Mouse (Mus musculus) frontal cortex, adult 2 months (tissue): ENCODE results near the gene Zfp958. TPM values are rescaled to one million over a fixed set of nuclear protein-coding genes. Genes with fewer than 3 reads are reported as not detected.
A peak's percentile ranks its signal among the peaks of the same experiment; 100 is the strongest.
"Not testable (repeated sequence)": the region's sequence is repeated elsewhere in the genome, so short reads cannot be mapped to it uniquely, and the experiment has no call there.

Experiments
- DNase-seq, 2 experiments: peaks; one replicate each; pipeline ENCODE4 v3.0.0; 2022; ENCODE audit warnings: low spot score in 1 of 2; ENCODE audit errors: extremely low spot score in 1 of 2
- polyA plus RNA-seq: library from polyadenylated mRNA; depleted of rRNA; stranded (reverse); fragments of >200 nt; gene quantifications from 2 replicates; pipeline ENCODE4 v1.2.3, GENCODE M21; 2012; rRNA removed

Zfp958 gene
- 5.6 and 7.6 TPM in 2 replicates for polyA plus RNA-seq

DNA sequence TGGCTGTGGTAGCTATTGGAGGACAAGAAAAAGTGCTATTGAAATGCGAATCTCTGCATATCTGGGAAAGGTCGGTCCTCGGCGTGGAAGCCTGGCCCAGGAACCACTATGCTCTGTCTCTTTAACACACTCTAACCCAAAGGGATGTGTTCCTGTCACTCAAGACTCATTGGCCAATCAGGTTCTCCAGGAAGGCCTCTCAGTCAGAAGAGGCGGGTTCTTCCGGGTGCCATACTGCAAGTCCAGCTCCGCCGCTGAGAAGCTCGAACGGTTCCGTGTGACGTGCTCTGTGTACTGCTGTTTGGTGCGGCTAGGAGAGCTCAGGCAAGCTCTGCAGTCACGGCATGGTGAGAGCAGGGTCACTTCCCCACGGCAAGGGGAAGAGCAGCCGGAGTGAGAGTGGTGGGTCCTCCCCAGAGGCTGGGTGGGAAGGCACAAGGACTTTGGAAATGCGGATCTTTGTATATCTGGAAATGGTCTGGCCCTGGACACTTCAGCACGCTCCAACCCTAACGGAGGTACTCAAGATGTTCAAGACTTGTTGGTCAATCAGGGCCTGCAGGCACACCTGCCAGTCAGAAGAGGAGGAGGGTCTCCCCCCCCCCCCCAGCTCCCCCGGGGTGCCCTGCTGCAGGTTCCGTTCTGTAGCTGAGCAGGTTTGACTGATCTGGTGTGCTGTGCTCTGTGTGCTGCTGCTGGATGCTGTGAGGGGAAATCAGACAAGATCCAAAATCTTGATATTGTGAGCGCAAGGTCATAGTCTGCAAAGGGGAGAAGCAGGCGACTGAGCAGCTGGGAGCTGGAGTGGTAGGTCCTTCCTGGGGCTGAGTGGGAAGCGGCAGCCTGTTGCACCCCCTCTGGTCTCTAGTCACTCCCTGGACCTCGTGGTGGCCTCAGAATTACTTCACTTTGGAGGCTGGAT lies at the start of gene Zfp958:
TSS of gene Zfp958 (plus strand) at position 236 of the 922 bp plus-strand sequence.
- DNase-seq: peak; percentile 96 to 99

DNA sequence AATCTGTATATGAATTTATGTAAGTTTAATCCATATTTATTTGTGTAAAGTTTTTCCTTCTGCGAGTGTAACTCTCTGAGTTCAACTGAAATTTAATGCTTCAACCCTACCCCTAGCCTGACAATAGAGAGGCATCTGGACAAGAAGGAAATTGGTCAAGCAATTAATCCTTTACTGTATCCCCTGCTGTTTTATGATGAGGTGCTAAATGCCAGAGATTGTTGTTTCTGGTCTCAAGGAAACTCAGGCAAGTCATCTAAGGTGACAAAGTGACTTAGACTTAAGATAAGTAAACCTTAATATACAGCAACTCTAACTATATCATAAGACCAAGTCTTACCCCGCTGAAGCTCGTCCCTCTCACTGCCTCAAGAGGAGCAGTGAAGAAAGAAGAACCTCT lies 31.0 kb upstream of the Zfp958 start:
- no peak for DNase-seq

DNA sequence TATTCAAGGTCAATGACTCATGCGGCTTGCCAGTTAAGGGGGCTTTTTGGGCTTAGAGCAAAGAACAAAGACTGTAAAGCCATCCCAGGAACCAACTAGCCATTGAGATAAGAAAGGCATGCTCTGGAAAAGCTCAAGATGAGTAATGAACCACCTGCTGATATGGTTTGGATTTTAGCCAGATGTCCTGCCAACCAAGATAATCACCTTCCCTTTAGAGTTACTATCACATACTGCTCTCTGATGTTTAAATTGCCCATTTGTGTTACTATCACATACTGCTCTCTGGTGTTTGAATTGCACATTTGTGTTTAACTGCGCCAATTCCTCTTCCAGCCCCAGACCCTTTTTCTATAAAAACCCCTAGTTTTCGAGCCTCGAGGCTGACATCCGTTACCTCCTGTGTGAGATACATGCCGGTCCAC lies 30.2 kb upstream of the Zfp958 start:
- DNase-seq: no peak

DNA sequence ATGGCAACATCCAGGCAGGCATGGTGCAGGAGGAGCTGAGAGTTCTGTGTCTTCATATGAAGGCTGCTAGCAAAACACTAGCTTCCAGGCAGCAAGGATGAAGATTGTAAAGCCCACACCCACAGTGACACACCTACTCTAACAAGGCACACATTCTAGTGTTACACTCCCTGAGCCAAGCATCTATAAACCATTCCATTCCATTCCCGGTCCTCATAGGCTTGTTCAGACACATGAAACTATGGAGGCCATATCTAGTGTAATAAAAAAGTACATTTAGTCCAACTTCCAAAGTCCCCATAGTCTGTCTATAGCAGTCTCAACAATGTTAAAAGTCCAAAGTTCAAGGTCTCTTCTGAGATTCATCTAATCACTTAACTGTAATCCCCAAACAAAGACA lies 28.3 kb upstream of the Zfp958 start:
- no peak for DNase-seq

DNA sequence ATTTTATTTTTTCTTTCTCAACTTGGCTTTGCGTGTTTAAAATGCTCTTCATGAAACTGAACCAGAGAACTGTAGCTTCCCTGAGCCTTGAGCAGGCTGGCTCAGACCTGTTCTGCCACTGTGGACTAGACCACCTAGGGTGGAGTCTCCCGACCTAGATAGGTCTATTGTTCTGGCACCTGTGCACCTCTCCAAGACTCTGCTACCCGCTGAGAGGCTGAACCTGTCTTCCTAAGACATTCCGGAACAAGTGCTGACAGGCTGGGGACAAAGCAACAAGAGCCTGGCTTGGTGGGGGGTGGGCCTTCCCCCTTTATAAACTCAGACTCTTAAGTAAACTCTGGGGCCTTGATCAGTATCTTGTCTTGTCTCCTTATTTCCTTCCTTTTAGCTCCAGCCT lies 26.6 kb upstream of the Zfp958 start:
- DNase-seq: no peak

DNA sequence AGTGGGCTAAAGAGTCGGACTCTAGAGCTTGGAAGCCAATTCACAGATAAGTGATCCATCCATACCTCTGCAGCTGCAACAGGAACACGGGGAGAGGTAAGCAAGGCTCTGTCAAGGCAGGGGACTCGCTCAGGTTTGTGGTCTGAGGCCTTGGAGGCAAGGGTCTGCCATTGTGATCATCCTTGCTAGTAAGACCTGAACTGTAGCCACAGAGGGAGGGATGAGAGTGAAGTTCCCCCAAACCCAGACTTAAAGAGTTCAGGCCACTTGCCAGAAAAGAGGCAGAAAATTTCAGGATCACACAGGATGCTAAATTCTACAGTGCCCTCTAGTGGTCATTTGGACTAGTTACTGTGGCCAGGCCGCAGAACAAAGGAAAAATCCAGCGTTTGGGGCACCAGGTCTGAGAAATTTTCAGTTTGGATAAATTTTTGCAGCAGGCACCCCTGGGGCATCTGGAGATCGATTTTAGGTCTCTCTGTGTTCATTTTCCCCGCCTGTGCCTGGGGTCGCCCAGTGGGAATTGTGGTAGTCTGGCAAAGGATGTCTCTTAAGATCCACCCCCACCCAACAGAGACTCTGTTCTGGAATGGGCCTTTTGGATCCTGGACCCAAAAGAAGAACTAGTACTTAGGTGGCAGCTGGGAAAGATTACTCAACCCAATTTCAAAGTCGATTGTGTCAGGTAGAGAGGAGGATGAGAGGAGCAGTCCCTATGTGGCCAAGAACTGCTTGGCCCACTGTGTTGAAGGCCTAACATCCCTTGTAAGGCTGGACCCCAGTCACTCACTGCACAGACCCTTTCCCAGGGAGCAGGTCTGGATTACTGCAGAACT lies 24.6 kb upstream of the Zfp958 start:
- DNase-seq: peak in 1 of 2 experiments; percentile 71

DNA sequence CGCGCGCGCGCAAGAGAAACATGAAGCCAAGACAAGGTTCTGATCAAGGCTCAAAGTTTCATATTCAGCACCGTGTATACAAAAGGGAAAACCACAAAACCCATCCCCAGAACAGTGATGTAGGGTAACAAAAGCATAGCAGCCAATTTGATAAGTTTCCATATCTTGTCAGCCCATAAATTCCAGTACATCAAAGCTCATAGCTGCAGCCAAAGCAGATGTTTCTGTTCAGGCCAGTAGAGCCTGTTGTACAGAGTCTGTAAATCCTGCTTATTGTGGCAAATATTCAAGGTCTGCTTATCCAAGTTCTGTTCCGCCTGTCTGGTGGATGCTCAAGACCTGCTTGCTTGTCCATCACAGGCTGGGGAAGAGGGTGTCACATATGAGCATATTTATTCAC lies 4.1 kb upstream of the Zfp958 start:
- no peak for DNase-seq

DNA sequence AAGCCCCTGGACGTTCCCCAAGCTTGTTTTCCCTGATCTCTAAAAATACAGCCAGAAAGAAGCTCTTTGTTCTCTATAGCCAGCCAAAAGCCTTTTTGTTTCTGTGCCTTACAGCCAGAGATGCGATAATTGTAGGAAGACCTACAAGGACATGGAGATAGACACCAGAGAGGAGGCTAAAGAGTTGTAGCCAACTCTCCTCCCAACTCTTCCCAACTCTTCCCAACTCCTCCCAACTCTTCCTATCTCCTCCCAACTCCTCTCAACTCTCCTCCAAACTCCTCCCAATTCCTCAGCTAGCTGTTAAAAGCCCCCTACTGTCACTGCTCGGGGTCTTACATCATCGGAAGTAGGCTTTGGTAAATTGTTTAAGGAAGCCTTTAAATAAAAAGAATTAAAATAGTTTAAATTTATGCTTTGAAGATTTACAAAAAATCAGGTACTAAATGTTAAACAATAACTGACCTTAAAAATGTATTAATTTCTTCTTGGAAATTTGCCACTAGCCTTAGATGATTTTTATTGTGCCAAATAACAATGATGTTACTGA lies 1.3 kb upstream of the Zfp958 start:
- DNase-seq: not testable (repeated sequence)

DNA sequence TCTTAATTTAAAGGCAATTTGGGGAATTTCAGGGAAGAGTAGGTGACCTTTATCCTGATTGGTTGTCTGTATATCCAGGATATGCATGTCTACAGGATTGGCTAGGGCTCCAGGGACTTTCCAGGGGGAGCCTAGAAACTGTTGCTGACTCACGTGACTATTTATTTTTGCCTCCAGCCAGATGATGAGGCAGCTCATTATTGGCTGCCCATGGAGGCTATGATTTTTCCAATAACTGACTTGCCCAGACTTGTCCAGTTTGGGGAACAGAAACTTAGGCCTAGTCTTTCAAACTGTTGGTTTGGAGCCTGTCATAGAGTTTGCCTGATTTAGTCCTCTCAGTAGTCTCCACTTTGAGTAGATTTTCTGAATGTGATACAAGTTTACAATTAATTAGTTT lies 14.4 kb downstream of the Zfp958 start:
- no peak for DNase-seq

DNA sequence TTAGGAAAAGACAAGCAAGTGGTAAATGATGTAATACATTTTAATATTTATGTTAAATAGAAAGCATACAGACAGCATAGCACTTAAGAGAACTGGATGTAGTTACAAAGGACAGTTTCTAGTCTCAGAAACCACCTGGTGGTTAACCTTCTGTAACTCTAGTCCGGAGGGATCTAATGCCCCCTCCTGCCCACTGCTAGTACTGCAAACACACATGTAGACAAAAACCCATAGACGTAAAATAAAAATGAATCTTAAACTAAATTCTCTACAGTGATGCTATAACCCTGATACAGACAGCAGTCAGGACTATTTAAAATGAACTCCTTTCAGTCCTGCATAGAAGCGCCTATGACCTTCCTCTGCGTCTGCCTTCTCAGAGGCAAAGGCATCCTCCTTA lies 24.1 kb downstream of the Zfp958 start:
- no peak for DNase-seq

DNA sequence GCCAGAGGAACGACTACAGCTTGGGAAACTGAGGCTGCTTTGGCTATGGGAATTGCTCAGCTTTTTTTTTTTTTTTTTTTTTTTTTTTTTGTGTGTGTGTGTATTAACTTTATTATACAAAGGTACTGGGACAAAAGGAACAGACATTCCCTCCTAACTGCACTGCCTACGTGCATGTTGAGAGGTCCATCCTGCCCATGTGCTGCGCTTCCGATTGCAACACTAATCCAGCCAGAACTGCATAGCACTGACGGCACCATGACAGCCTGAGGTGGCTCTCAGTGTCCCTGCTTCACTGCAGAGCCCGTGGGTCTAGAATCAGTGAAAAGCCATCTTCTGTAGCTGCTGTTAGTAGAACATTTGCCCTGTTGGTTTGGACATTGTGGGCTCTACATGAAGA lies 30.0 kb downstream of the Zfp958 start:
- not testable (repeated sequence) for DNase-seq

DNA sequence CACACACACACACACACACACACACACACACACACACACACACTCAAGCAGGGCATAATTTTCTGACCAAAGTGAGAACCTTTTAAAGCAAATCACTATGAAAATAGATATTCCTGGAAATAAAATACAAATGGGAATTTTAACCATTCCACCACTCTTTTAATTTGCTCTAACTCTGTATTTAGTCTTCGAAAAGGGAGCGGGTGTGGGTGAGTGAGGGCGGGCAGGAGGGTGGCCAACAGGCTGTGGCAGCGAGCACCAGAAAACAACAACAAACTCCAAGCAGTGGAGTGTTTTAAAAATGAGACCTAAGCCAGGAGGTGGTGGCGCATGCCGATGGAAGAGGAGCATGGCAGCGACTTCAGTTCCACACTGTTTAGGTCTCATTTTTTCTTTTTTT lies 43.6 kb downstream of the Zfp958 start:
- peak in 1 of 2 experiments; percentile 17 for DNase-seq

DNA sequence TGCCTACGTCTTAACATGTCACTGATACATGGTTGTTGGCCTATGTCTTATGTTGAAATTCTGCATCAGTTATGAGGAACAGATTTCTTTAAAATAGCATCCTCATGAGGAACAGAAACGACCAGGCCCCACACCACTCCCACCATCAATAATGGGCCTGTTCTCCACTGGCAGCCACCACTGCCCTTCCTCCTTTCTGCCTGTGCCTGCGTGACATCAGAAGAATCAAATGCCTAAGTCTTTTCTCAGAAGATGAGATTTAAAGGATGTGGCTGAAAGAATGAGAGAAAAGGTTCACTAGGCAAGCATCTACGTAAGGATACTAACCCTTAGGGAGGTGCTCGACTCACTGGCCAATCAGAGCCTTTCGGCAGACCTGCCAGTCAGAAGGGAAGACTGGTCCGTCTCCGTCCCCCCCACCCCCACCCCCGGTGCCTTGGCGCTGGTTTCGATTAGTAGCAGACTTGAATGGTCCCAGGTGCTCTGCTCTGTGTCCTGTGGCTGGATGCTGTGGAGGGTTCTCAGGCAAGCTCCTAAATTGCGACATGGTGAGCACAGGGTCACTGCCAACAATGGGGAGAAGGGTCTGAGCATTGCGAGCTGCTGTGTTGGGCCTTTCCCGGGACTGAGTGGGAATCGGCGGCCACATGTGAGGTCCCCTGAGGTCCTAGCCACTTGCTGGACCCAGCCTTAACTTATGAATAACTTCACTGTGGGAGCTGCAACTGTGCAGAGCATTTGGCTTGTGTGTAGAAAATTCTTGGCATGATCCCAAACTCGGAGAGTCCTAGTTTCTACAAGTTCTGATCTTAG lies 62.4 kb downstream of the Zfp958 start:
- DNase-seq: peak in 1 of 2 experiments; percentile 1

DNA sequence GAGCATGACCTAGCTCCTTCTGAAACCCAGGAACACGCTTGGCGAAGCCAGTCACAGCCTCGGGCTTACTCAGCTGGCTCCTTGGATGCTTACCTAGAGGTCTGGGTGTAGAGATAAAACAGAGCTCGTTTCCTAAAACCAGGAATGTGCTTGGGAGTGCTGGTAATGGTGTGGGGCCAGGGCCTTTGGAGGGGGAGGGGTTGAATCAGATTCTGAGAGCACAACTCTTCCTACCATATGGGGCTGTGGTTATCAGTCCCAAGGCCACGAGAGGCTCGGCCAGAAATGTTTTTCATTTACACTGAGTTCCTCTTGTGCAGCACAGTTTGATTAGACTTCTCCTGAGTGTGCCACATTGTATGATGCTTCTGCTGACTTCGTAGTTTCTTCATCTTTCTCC lies 63.6 kb downstream of the Zfp958 start:
- DNase-seq: no peak

DNA sequence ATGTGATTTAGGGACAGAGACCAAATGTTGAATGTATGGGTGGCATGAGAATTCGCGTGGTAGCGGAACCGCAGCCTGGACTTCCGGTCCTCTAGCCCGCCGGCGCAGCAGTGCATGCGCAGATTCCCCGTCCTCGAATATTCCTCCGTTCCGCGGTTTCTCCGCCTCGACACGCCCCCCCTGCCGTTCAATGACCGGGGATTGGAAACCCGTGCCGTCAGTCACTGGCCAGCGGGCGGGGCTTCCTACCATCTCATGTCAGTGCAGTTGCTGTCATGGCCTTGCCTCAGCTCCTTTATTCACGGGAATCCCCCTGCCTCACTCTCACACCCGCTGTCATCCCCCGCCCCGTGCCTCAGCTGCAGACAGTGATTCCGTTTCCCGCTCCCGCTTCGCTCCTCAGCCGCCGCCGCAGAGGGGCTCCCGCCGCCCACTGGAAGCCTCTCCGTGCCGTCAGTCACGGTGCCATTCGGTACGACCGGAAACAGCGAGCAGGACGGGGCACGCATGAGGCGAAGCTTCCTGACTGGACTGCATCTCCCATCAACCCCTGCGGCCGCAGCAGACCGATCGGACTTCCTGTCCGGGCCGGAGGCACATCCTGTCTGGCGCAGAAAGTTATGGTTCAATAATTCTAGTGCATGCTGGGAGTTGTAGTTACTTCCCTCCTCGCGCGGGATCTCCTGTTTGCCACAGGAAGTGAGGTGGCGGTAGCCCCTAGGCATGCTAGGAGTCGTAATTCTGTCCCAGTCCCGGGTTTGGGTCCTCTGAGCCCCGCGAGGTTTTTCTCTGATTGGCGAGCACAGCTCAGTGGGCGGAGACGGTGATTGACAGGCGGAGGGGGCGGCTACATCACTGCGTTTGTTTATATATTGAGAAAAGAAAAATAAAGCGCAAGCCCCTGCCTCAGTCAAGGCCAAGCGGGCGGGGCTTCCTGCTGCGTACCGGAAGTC lies 64.6 kb downstream of the Zfp958 start:
- DNase-seq: peak; percentile 98

DNA sequence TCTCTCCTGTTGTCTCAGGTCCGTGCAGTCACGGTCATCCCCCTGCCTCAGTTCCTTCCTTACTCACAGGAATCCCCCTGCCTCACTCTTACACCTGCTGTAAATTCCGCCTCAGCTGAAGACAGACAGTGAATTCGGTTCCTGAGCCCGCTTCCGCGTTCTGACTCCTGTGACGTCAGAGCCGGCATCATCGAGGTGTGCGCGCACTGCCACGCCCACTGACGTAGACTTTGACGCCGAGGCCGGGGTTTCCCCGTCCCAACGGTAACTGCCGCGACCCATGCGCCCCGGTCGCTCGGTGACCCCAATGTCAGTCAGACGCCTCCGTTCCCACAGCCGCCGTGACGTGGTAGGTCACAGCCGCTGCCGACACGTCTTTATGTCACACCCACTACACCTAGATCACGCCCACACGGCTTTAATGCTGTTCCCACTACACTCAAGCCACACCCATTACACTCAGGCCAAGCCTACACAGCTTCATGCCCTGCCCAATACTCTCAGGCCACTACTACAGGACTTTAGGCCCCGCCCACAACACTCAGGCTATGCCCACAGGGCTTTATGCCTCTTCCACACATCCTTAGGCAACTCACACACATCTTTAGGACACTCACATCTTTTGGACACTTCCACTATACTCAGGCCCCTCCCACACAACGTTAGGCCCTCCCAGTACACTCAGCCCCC lies 65.4 kb downstream of the Zfp958 start:
- peak in 1 of 2 experiments; percentile 91 for DNase-seq

DNA sequence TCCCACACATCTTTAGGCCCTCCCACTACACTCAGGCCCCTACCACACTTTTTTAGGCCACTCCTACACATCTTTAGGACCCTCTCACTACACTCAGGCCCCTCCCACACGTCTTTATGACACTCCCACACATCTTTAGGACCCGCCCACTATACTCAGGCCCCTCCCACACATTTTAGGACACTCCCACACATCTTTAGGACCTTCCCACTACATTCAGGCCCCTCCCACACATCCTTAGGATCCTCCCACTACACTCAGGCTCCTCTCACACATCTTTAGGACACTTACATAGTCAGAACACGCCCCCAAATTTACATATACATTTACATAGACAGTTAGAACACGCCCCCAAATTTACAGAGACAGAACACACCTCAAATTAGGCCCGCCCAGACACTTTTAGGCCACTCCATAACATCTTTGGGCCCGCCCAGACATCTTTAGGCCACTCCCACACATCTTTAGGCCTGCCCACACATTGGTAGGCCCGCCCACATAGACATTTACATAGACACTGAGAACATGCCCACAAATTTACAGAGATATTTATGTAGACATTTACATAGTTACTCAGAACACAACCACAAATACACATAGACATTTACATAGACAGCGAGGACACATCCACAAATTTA lies 66.1 kb downstream of the Zfp958 start:
- peak; percentile 16 to 18 for DNase-seq

DNA sequence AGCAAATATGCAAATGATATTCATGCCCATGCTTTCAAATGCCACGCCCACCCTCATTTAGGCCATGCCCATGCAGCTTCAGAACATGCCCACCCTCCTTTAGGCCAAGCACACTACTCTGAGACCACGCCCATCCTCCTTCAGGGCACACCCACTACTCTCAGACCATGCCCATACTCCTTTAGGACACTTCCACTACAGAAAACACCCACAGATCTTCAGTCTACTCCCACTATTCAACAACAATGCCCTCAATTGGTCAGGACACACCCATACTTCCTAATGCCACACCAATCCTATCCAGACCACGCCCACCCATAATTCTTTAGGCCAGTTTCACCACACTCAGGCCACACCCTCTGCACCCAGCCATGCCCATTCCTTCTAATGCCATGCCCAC lies 66.8 kb downstream of the Zfp958 start:
- peak in 1 of 2 experiments; percentile 2 for DNase-seq
